Mouse (Mus musculus) kidney, adult 18-20 months (tissue): ENCODE measurements around the gene Tmem235.

Experiments
- DNase-seq: peaks from one replicate; pipeline ENCODE4 v3.0.0; 2021

Tmem235 gene

DNA sequence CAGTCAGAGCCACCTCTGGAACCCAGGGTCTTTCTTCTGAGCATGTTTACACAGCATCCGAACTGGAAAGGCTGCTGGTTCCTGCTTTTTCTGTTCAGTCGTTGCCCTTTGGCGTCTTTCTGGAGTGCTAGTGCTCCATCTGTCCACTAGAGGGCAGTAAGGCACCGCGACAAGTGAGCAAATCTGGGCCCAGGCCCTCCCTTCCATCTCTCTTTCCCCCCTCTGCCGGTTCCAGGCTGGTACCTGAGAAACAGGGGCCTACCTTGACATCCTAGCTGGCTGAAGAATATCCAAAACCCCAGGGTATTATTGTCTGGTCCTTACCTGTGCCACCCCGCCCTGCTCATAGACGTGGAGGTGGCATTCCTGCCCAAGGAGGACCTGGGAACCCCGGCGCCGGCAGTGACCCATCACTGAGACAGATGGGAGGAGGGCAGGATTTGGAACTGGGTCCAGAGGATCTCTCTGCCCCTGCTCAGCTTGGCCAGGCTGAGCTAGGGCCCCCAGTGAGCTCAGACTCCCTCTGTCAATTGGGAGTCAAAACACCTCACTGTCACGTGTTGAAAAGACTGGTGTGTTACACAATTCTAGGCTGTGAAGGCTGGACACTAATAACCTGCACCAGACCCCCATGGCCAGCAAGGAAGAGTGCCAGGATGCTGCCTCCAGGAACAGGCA lies 10.3 kb downstream of the Tmem235 start:
- peak; percentile 74 for DNase-seq

DNA sequence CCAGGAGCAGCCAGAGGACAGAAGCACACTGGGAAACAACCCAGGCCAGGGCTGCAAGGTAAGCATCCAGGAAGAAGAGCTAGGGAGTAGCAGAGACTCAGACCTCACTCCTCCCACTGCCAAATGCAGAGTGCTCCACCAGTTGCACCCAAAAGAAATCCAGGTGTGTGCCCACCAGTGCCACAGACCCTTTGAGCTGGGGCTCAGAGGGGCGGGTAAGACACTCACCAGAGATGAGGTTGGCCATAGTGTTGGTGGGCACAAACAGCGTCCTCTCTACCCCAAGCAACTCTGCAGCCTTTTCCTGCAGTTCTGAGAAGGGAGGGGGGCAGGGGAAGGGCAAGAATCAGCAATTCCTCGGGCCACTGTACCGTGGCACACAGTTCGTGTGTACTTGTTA lies 10.8 kb downstream of the Tmem235 start:
- DNase-seq = no peak

DNA sequence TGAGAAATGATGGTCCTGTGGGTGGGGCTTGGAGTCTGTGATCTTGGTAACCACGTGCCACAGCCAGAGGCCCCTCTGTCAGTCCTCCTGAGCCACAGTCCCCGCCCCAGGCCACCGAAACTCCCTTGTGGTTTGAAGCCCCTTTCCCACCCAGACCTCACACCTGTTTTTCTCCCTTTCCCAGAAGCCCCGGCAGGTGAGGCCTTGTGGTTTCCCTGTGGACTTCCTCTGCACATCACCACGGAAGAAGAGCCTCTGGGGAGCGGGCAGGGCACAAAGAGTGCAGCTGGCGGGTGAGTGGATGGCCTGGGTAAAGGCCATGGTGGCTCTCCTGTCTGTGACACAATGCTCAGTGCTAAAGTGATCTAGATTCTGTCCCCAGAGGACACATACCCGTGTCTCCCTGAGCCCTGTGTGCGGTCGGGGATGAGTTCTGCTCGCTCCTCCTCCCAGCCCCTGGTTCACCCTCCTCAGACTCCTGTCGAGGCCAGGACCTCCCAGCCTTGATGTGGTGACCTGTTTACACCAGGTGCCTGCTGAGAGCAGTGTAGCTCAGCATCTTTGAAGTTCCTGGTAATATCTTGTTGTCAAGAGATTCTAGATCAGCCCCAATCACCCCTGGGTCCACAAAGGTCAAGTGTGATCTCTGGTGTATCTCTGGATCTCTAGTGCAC lies 11.5 kb downstream of the Tmem235 start:
- no peak for DNase-seq

DNA sequence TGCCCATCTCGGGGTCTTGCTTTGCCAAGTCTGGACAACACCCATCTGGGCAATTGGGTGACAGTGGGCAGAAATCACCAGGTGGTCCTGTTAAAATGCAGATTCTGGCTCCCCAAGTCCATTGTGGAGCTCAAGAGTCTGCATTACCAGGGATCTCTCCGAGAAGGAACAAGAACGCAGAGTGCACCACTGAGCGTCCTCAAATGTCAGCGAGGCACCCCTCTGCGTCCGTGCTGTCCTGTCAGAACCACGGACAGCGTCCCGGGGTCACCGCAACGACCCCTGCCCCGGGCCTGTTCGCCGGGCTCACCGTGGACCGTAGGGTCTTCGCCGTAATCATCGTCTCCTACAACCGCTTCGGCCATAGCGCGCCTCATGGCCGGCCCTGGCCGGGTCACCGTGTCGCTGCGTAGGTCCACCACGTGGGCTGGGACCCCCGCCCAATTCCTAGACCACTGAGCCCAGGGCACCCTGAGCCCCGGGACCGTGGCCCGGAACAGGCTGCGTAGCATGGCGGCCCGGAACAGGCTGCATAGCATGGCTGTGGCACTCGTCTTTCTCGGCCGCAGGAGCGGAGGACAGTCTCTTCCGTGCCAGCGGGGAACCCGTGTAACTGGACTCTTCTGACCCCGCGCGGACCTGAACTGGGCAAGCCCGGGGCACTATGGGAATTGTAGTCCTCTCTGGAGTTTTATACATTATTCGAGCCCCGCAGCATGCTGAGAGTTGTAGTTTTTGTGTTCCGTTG lies 12.5 kb downstream of the Tmem235 start, which contains the start of gene Tha1:
TSS of gene Tha1 (minus strand) at position 621 of the 748 bp plus-strand sequence.
- peak; percentile 84 for DNase-seq

DNA sequence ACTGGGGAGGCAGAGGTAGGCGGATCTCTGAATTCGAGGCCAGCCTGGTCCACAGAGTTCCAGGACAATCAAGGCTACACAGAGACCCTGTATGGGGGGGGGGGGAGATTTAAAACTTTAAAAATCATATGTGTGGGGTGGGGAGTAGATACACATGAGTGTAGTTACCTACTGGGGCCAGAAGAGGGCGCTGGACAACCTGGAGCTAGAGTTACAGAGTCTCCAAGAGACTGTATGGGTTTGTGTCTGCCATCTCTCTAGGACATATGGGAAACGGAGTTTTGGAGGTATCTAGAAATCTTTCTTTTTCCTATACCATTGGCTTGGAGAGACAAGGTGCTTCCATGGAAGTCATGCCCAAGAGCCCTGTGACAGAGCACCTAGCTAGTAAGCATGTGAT lies 13.9 kb downstream of the Tmem235 start:
- DNase-seq = no peak

DNA sequence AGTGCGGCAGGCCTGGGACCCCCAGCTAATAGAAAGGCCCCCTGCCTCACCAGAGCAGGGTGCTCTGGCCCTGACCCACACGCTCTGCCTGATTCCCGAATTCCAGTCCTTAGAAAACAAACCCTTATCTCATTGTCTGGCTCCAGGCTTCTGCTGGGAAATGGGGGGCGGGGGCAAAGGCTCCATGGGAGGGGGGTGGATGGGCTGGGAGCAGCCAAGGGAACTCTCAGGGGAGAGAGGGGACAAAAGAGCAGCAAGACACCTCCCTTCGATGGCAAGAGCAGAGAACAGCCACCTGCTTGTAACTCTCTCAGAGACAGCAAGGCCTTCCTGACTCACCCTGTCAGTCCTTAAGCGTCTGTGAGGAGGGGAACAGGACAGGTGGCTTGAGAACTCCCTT lies 15.1 kb downstream of the Tmem235 start:
- no peak for DNase-seq

DNA sequence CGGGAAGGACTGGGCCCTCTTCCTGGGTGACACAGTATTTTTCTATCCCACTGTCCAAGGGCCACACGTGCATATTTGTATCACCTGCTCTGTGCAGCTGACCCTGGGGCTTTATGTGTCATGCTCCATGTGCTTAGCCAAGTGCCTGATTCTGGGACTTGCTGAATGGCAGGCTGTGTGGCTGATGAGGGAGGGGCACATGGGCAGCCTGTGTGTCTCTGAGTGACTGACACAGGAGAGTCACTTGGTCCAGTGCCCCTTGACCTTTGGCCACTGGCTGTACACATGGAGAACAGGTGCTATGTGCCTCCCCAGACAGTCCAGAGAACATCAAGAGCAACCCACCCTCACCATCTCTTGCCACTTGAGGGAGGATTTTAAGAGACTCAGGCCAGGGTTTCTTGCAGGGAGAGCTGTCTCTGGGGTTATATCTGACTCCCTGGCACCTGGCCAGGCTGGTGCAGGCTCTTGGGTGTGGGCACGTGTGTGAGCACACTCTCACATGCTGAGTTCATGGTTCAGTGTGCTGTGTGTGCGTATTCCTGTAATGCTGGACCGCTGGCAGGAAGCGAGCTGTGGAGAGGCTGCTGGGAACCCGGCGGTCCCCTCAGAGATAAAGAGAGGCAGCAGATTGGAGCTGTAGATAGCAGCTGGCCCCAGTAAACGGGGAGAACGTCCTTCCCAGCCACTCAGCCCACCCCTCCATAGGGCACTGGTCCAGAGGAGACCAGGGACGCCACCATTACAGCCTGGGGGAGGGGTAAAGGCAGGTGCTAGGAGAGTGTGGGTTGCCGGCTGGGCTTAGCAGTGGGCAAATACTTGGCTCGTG lies 17.6 kb downstream of the Tmem235 start:
- peak; percentile 40 for DNase-seq

DNA sequence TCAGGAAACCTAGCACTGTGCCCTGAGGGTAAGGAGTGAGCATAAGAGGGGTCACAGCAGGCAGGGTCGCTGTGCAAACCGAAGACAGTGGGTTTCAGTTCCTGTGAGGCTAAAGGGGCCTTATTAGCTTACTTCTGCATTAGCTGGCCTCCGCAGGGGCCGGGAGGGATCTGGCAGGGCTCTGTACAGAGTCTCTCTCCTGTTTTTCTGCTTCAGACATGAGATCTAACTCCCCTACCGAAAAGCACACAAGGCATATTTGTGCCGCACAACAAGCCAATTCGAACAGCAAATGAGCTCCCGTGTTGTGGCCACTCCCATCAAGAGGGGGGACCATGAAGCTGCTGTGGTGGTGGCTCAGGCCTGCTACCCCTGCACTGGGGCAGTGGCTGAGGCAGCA lies 18.3 kb downstream of the Tmem235 start:
- no peak for DNase-seq

DNA sequence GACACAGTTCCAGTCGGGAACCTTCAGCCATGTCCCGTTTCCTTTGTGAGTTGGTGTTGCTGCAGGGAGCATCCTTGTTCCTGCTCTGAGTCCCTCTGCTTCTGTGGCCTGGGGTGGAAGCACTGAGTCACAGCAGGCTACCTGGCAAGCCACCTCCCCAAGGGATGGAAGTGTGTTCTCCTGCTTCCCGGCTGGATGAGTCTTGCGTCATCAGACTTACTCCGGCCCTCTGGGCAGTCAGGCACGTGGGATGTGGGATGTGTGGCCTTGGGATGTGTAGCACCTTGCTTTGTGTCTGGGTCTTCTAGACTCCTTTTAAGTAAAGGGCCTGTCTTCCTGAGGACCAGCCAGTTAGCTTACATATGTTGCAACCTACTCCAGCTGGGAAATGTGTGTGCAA lies 19.1 kb downstream of the Tmem235 start:
- no peak for DNase-seq

DNA sequence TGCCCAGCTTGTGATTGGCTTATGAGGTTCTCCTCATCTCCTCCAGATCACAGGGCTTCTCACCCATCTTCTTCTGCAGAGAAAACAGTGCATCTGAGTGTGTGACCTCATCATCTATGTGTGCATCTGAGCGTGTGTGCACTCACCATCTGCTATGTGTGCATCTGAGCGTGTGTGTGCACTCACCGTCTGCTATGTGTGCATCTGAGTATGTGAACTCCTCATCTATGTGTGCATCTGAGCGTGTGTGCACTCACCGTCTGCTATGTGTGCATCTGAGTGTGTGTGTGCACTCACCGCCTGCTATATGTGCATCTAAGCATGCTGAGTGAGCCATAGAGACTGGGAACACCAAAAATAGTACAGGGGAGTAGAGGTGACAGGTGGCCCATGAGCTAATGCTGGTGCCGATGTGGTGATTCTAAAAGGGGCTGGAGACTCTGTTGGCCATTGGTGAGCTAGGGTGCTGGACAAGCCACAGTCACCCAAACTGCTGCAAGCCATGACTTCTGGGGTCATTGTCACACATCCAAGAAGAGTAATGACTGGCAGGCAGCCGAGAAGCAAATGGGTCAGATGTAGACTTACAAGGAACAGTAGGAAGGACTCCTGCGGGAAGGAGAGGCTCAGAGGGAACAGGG lies 19.9 kb downstream of the Tmem235 start:
- no peak for DNase-seq

DNA sequence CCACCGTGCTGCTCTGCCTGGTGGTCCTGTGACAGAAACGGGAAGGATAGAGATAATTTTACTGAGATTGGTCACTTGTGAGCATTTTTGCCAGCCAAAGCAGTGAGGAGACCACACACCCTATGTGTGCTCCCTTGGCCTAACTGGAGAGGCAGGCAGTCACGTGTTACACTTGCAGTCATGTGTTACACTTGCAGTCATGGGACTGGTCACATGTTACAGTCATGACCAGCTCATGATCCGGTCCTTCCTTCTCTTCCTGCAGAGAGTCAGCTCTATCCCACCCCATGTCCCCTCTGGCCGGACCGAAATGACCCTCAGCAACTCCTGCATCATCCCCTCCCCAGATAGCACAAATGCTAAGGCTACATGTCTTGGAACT lies 20.4 kb downstream of the Tmem235 start:
- DNase-seq = no peak

DNA sequence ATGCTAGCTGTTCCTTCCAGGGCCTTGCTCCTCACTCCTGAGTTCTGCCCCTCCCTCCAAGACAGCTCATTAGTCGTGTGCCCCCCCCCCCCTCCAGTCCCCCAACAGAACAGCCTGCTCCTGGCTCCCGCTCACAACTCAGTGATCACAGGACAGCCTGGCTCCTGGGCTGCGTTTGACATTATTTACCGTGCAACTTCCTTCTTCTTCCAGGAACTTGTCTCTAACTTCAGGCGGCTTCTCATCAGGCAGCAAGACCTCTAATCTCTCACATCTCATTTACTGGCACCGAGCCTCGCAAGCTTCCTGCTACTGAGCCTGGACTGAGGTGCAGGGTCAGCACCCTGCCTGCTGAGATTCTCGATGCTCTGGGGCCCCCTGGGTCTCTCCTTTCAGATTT lies 21.2 kb downstream of the Tmem235 start:
- DNase-seq = peak; percentile 66

DNA sequence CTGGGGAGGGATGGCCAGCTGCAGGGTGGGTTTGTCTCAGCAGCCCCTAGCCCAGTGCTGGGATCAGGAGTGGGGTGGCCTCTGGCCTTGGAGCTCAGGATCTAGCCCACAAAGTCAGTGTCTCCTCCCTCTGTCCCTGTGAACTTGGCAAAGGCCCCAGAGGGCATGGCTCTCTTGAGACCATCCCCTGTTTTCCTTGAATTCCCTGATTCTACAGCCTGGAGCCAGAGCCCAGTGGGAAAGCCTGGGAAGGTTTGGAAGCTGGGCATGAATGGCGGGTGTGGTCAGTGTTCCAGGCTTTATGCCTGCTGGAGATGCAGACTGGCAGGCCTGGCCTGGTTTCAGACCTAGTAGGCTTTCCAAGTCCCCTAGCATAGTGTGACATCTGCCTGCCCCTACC lies 21.7 kb downstream of the Tmem235 start:
- DNase-seq = no peak

DNA sequence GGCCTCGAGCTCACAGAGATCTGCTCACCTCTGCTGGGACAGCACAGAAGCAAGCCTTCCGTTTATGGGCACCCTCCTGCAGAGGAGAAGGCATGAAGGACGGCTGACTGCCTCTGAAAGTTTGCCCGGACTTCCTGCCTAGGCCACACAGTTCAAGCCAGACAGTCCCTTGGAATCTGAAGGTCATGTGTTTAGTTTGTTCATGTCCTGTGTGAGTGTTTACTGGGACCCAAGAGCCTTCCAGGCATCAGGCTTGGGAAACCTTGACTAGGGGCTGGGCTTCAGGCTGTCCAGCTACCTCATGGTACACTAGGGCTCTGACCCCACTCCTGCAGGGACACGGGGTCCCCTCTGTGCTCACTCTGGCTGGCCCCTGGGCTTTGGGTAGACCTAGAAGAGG lies 25.4 kb downstream of the Tmem235 start:
- DNase-seq = no peak

DNA sequence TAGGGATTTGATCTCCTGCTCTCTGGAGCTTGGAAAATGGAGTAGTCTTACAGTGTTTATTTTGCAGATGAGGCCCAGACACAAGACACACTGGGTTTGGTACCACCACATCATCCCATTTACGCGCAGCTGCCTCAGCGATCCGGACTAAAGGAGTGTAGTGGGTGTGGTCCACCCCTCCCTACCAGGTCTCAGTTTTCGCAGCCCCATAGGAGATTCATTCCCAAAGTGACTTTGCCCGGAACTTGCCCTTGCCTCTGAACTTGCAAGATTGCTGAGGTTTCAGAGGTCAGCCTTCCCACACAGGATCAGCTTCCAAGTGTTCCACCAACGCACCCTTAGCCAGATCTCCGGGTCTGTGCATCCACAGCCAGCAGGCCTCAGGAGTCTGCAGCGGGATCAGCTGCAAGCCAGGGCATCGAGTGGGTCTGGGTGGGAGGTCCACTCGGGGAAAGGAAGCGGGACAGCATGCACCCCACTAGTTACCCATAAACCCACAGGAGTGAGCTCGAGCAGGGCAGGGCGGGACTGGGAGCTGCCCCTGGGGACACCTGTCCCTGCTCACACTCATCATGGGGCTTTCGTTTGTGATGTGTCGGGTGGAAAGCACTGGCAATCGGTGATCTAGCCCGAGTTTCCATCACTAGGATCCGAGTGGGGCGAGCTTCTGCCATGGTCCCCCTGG lies 27.8 kb downstream of the Tmem235 start:
- DNase-seq = no peak

DNA sequence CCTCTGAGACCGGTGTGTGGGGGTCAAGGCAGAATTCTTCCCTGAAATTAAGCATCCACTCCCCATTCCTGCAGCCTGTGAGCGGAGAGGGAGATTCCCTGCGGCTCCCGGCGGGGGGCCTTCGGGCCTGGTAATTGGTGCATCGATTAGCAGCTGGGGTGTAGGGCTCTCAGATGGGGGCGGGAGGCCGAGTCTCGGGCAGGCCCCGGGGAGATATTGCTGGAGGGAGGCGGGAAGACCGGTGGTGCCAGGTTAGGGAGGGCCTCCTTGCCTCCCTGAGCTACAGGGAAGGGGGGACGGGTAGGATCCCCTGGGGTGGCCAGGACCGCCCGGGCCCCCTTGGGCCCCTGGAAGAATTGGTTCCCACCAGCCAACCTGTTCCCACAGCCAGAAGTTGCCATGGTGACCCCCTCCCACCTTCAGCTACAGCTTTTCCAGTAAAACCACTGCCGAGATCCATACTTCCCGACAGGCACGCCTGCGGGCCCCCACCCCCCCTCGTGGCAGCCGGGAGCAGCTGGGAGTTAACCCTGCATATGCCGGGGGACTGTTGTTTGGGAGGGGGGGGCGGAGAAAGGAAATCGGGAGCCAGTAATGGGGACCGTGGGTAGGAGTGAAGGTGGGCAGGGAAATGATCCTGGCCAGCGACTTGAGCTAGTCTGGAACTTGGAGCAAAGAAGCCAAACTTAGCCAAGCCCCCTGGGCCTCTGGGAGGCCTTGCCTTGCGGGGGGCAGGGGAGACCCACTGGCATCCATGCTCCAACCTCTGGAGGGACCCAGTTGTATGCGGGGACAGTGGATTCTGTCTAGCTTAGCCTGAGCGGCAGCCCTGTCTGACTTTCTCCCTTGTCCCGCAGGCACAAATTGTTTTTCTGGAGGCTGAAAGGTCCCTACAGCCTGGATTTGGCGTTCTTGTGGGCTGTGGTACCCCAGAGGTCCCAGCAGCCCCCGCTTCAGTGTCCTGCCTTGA lies 28.6 kb downstream of the Tmem235 start:
- no peak for DNase-seq

DNA sequence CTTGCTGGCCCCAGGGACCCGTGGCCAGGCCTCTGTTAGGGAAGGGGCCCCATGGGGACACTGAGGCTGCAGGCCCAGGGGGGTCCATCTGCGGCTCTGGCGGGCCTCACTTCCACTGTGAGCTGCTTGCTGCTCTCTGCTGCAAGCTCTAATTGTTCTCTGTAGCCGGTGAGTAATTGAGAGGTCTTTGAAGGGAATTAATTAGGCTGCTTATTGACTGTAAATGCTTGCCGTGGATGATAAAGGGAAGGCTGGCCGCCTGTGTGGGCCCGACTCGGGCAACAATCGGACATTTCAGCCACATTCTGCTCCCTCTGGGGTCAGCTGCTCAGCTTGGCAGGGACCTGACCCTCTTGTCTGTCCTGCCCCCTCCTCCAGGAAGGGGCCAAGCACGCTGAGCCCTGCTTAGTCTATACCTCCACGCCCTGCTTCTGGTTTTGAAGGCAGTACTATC lies 29.4 kb downstream of the Tmem235 start:
- DNase-seq = no peak

DNA sequence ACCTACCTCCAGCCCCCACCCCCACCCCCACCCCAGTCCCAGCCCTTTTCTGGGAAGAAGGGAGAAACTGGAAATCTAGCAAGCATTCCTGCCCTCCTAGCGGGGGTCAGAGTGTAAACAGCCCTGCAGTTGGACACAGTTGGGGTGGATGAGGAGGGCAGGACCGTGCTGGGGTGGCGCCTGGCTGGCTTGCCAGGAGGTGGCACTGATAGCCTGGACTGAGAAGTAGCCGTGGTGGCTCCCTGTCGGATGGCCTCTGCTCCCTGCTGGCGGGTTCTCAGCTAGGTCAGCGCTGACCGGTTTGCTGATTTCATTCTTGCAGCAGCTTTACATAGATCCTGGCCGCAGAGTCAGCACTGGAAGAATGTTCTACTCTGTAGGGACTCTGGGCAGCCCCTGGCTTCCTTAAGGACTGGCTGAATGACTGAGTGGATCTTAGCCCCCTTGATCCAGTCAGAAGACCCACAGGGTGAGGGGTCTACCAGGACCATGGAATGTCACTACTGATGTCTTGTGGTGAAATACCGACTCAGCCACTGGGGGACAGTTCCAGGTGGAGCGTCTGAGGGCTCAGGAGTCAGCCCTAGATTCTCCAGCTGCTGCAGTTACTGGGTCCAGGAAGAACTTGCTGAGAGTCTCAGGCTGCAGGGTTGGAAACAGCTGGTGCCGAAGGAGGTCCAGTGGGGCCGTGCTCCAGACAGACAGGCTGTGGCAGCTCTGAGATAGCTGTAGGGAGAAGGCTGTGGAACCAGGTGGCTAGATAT lies 30.1 kb downstream of the Tmem235 start:
- peak; percentile 38 for DNase-seq

DNA sequence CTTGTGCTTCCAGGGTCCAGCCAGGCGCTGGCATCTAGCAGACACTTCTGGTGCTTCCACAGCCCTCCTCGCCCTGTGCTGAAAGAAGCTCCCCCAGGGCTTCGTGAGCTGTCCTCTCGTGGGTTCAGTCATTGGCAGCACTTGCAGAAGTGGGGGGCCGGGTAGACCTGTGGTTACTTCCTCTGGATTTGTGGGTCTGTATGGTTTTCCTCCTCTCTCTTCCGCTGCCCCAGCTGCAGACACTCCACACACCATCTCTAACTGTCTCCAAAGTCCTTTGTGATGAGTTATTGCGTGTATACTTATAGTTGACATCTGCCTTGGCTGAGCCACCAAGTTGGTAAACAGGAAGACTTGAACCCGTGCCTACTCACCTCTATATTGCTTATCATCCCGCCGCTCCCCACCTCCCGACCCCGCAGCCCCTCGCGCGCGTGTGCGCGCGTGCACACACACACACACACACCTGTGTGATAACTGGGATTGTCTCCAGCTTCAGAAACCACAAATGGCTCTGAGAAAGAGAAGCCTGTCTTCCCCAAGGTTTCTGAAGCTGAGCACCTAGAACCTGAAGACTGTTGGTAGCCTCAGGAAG lies 31.1 kb downstream of the Tmem235 start:
- no peak for DNase-seq

DNA sequence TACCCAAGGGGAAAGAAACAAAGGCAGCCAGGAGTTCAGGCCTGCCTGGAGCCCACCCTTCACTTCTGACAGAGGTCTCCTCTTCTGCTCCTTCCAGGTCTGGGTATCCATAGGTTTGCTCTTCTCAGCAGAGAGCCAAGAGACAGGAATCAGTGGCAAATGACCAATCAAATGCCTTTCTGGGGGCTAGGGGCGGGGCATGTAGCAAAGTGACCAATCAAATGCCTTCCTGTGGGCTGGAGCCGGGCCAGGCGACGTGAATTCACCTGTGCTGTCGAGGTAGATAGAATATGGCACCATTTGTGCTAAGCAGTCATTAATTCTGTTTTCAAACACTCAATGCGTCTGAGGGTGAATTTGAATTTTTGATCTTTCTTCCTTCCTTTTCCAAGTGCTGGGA lies 31.6 kb downstream of the Tmem235 start:
- no peak for DNase-seq
